Mouse (Mus musculus) stomach, embryonic 15.5 days (tissue): ENCODE measurements around the gene Fus. TPM values are rescaled to one million over a fixed set of nuclear protein-coding genes. Genes with fewer than 3 reads are reported as not detected.

Experiments
- ATAC-seq: fragments of 200-750 bp; cut with Nextera tagmentation; 2 replicates; pipeline ENCODE4 v1.8.0; 2017; ENCODE audit warnings: low read depth, moderate number of reproducible peaks, moderate TSS enrichment; ENCODE audit not compliant: insufficient read depth, low FRiP score
- H3K27ac ChIP-seq: fragments of 300-500 bp; sonication (generic); 2 replicates; pipeline ENCODE4 v1.5.1; 2015; ENCODE audit warnings: mild to moderate bottlenecking, inconsistent platforms
- H3K27me3 ChIP-seq: fragments of 300-500 bp; sonication (generic); replicated peaks from 2 replicates; pipeline ENCODE4 v1.6.1; 2015; ENCODE audit warnings: inconsistent platforms
- H3K36me3 ChIP-seq: fragments of 300-500 bp; sonication (generic); 2 replicates; pipeline ENCODE4 v1.6.1; 2015; ENCODE audit warnings: inconsistent platforms
- H3K4me1 ChIP-seq: fragments of 300-500 bp; sonication (generic); 2 replicates; pipeline ENCODE4 v1.6.1; 2015; ENCODE audit warnings: inconsistent platforms
- H3K4me2 ChIP-seq: fragments of 300-500 bp; sonication (generic); 2 replicates; pipeline ENCODE4 v1.6.1; 2015; ENCODE audit warnings: mild to moderate bottlenecking, inconsistent platforms
- H3K4me3 ChIP-seq: fragments of 300-500 bp; sonication (generic); replicated peaks from 2 replicates; pipeline ENCODE4 v1.5.1; 2015; ENCODE audit warnings: inconsistent platforms
- H3K9ac ChIP-seq: fragments of 300-500 bp; sonication (generic); 2 replicates; pipeline ENCODE4 v1.6.1; 2015; ENCODE audit warnings: inconsistent platforms
- H3K9me3 ChIP-seq: fragments of 300-500 bp; sonication (generic); 2 replicates; pipeline ENCODE4 v1.6.1; 2016; ENCODE audit warnings: inconsistent platforms
- WGBS: fragments of 180-500 bp; shearing (Covaris S2); methylation state at CpG from one replicate; pipeline ENCODE4 v1.1.7; 2015; 5-methylcytosine and 5-hydroxymethylcytosine counted together
- polyA plus RNA-seq: library from polyadenylated mRNA; unstranded; fragments of >200 nt; fragmentation: Nextera tagmentation; extraction: Ambion mirVana; gene quantifications from 2 replicates; pipeline ENCODE4 v1.2.1, GENCODE M21; 2015

The Fus gene
- polyA plus RNA-seq: 367 and 393 TPM in 2 replicates

DNA sequence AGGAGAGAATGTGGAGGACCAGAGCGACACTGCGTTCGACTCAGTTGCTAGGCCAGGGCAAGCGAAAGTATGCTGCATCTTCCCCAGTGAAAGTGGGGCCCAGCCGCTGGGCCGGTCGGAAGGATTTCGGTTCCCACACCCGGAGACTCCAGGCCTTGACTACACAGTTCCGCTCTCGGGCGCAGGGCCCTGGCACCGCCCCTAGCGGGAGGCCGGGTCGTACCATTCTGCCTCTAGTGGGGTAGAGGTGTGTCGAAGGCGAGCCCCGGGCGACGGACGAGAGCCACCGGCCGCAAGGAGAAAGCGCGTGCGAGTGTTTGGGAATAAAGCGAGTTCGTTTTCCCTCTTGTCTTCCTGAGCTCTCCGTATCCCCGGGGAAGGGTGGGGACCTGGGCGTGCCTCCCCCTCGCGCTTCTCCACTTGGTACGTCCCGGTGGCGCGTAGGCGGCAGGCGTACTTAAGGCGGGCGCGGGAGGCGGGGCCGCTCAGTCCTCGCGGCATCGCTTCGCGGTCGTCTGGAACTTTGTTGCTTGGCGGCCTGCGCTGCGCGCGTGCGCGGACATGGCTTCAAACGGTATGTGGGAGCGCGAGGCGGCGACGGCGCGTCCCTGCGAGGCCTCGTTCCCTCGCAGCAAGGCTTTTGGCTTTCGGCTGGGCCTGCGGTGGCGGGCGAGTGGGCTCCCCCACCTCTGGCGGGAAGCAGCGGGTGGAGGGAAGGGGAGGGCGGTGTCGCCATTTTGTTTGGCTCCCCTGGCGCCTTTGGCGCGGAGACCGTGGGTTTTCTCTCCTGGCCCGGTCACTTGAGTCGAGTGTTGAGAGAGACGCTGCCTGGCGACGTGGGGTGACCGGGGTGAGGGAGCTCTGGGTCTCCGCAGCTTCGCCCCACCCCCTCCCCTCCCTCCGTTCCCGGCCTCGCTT, at the start of gene Fus:
Gene Fus, plus strand, starts transcription at position 454 of the 918 bp plus-strand sequence.
- peaks cover 6% of the 10 kb centered on the region for H3K4me1 ChIP-seq
- H3K36me3 ChIP-seq: peaks cover 19% of the 10 kb centered on the region
- H3K27ac ChIP-seq: peak within 1 kb of the TSS; percentile 90
- peak; percentile 94 for ATAC-seq
- peak within 1 kb of the TSS; percentile 91 for H3K9ac ChIP-seq
- H3K4me2 ChIP-seq: peak within 1 kb of the TSS; percentile 79
- H3K4me3 ChIP-seq: peak within 1 kb of the TSS; percentile 67
- no peaks in the 10 kb centered on the region for H3K27me3 ChIP-seq
- H3K9me3 ChIP-seq: no peaks in the 10 kb centered on the region
- under 1% methylated on average over 90 of the region's 92 CpGs for WGBS

DNA sequence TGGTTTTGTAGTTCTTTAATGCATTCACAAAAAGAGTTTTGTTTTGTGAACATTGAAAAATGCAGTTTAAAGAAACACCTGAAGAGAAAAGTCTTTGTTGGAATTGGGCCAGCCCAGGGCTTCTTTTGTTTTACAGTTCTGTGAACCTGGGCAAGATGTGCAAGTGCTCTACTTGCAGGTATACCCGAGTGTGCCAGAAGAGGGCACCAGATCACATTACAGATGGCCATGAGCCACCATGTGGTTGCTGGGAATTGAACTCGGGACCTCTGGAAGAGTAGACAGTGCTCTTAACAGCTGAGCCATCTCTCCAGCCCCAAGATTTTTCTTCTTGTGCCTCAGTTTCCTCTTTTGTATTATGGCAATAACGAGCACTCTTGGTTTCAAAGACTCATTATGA, 49.1 kb upstream of the Fus start:
- 56% methylated on average over 3 of the region's 3 CpGs for WGBS
- no peaks in the 10 kb centered on the region; the same call in 1 of the 2 replicates for H3K4me1 ChIP-seq
- H3K9ac ChIP-seq: no peak overlapping the region
- H3K4me2 ChIP-seq: no peak overlapping the region
- no peak for ATAC-seq
- H3K27me3 ChIP-seq: no peaks in the 10 kb centered on the region
- H3K4me3 ChIP-seq: no peak overlapping the region
- H3K27ac ChIP-seq: no peak overlapping the region
- H3K9me3 ChIP-seq: no peaks in the 10 kb centered on the region
- H3K36me3 ChIP-seq: peaks cover 12% of the 10 kb centered on the region; the same call in 1 of the 2 replicates

DNA sequence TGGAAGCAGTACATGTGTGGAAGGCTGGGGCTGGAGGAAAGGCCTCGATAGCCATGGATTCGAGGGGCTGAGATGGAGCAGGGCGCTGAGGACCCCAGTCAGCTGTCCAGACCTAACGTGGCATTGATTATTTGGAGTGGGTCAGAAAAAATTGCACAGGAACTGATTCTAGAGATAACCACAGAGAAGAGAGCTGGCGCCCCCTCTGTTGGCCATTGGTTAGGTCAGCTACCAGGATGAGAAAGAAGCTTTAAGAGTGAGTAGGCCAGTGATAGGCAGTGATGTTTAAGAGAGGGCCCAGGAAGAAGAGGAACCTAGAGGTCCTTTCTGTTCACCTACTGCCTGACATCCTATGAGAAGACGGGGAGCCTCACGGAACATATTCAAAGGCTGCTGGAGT, 48.0 kb upstream of the Fus start:
- 69% methylated on average over 7 of the region's 7 CpGs for WGBS
- no peak overlapping the region for H3K9ac ChIP-seq
- H3K4me3 ChIP-seq: no peak overlapping the region
- H3K36me3 ChIP-seq: peaks cover 12% of the 10 kb centered on the region; the same call in 1 of the 2 replicates
- ATAC-seq: no peak
- no peak overlapping the region for H3K4me2 ChIP-seq
- no peaks in the 10 kb centered on the region for H3K27me3 ChIP-seq
- no peaks in the 10 kb centered on the region for H3K9me3 ChIP-seq
- H3K4me1 ChIP-seq: peaks cover 3% of the 10 kb centered on the region
- H3K27ac ChIP-seq: no peak overlapping the region

DNA sequence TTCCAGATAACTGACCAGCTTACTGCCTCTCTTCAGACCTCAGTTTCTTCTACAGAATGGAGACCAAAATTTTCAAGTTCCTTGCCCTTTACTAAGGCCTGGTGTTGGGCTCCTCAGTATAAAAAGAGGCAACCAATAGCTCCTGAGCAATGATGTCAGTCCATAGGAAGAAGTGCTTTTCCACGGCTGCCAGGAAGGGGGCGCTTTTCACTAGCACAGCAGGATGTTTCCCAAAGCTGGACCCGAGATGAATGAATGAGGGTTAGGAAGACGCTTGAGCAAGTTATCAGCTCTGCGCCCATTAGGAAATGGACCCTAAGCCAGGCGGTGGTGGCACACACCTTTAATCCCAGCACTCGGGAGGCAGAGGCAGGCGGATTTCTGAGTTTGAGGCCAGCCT, 45.7 kb upstream of the Fus start:
- WGBS: 64% methylated on average over 8 of the region's 8 CpGs
- ATAC-seq: no peak

DNA sequence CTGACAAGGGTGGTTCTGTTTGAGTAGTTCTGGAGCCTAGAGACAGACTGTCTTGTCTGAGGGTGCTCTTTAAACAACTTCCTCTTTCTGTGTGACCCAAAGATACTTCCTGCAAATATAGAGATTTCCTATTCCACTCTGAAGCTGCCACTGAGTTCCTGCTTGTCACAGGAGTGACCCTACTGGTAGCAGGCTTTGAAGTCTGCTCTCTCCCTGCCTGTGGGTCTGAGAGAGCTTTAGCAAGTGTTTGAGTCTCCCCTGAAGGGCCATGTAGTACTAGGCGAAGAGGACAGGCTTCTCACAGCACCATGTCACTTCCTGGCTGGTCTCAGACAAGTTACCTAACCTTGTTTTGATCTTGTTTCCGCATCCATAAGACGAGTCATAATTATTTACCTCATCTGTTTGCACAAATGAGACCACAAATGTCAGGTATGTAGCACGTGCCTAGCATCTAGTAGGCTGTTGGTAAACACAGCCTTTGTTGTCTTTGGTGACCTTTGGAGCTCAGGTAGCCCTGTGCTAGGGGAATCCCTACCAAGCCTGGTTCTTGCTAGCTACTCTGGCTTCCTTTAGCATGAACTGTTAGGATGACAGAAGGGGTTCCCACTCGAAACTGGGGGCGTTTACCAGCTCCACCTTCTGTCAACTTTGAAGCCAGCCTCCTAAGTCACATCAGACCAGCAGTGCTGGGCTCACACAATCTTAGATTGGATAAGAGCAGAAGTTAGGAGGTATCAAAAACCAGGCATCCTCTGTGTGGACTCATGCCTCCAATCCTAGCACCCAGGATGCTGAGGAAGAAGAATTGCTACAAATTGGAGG, 44.6 kb upstream of the Fus start:
- Histone ChIP-seq H3K27me3 (no peaks in the 10 kb centered on the region), H3K4me2 (no peak overlapping the region), H3K36me3 (peaks cover 8% of the 10 kb centered on the region; the same call in 1 of the 2 replicates), H3K4me3 (no peak overlapping the region), H3K4me1 (peaks cover 18% of the 10 kb centered on the region), H3K9ac (no peak overlapping the region), H3K27ac (peak overlapping the region; percentile 78), H3K9me3 (no peaks in the 10 kb centered on the region)
- 59% methylated on average over 6 of the region's 6 CpGs for WGBS
- ATAC-seq: no peak

More for the DNA sequence above, 45.7 kb upstream of the Fus start:
- peaks cover 11% of the 10 kb centered on the region for H3K4me1 ChIP-seq
- peaks cover 8% of the 10 kb centered on the region; the same call in 1 of the 2 replicates for H3K36me3 ChIP-seq
- no peak overlapping the region for H3K27ac ChIP-seq
- H3K27me3 ChIP-seq: no peaks in the 10 kb centered on the region
- no peak overlapping the region for H3K9ac ChIP-seq
- no peak overlapping the region for H3K4me2 ChIP-seq
- H3K9me3 ChIP-seq: no peaks in the 10 kb centered on the region
- no peak overlapping the region for H3K4me3 ChIP-seq

DNA sequence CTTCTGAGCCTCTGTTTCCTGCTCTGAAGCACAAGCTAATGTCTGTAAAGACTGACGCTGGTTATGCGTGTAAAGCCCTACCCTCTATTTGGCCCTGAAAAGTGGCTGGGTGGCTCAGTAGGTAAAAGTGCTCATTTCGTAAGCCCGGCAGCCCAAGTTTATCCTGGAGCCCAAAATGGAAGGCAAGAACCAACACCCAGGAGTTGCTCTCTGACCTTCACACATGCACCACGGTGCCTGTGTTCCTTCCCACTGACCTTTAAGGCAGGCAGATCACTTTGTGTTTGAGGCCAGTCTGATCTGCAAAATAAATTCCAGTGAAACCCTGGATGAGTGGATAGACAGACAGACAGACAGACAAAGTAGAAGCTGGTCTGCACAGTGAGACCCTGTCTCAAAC, 43.5 kb upstream of the Fus start:
- 75% methylated on average over 5 of the region's 5 CpGs for WGBS
- Histone ChIP-seq H3K9ac (no peak overlapping the region), H3K36me3 (peaks cover 8% of the 10 kb centered on the region; the same call in 1 of the 2 replicates), H3K4me3 (no peak overlapping the region), H3K27ac (peak overlapping the region; percentile 78; the same call in 1 of the 2 replicates), H3K4me2 (no peak overlapping the region), H3K27me3 (no peaks in the 10 kb centered on the region), H3K9me3 (no peaks in the 10 kb centered on the region), H3K4me1 (peaks cover 22% of the 10 kb centered on the region)
- ATAC-seq: no peak

DNA sequence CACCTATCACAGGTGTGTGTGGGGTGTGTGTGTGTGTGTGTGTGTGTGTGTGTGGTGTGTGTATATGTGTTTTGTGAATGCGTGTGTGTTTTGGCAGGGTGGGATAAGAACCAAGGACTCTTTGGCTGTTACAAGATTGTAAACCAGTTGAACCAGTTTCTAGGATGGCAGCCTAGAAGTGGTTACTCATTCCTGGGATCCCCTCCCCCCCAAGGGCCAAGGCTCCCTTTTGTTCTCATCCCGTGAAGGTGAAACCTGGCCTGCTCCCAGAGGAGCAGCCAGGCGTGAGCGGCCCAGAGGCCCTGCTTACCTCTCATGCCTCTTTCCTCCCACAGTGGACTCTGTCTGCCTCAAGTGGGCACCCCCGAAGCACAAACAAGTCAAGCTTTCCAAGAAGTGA, 42.0 kb upstream of the Fus start:
- peak; percentile 76 for ATAC-seq
- no peaks in the 10 kb centered on the region for H3K27me3 ChIP-seq
- peak overlapping the region; percentile 93 for H3K27ac ChIP-seq
- H3K4me2 ChIP-seq: no peak overlapping the region
- no peak overlapping the region for H3K4me3 ChIP-seq
- H3K4me1 ChIP-seq: peaks cover 22% of the 10 kb centered on the region
- no peak overlapping the region for H3K9ac ChIP-seq
- H3K9me3 ChIP-seq: no peaks in the 10 kb centered on the region
- WGBS: 66% methylated on average over 5 of the region's 5 CpGs
- peaks cover 8% of the 10 kb centered on the region; the same call in 1 of the 2 replicates for H3K36me3 ChIP-seq

DNA sequence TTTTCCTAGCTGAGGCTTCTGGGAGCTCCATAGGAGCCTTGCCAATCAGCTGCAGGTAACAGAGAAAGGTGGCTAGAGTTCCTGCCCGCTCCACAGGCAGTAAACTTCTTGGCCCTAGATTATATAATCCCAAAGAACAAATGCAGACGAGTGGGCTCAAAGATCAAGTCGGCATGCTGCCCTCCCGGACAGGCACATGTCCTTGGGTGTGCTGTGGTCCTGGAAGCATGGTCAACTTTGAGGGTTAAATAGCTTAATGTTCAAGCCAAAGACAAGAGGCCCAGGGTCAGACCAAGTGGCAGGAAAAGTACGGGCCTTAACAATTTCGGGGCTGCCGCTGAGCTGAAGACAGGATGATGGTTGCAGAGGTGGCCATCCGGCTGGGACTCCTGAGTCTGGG, 41.2 kb upstream of the Fus start:
- Histone ChIP-seq H3K9ac (no peak overlapping the region), H3K36me3 (peaks cover 8% of the 10 kb centered on the region; the same call in 1 of the 2 replicates), H3K4me1 (peaks cover 23% of the 10 kb centered on the region), H3K27me3 (no peaks in the 10 kb centered on the region), H3K4me2 (peak overlapping the region; percentile 20), H3K27ac (peak overlapping the region; percentile 93), H3K9me3 (no peaks in the 10 kb centered on the region), H3K4me3 (no peak overlapping the region)
- no peak for ATAC-seq
- 73% methylated on average over 8 of the region's 8 CpGs for WGBS

DNA sequence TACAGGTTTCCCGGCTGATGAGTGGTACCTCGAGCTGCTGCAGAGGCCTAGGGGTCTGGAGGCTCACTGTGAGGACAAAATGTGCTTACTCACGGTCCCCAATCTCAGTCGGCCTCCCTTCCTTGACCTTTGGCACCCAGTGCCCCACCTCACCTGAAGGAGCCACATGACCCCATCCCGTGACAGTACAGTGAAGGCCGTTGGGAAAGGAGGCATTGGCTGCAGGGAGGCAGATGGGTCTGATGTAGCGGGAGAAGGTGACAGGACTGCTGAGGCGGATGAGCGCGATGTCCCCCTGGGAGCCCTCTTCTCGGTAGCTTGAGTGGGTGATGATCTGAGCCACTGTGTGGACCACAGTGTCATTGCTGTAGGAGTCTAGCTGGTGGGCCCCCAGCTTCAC, 40.4 kb upstream of the Fus start:
- H3K4me2 ChIP-seq: peak overlapping the region; percentile 20
- H3K4me1 ChIP-seq: peaks cover 30% of the 10 kb centered on the region
- peak overlapping the region; percentile 93 for H3K27ac ChIP-seq
- peaks cover 8% of the 10 kb centered on the region; the same call in 1 of the 2 replicates for H3K36me3 ChIP-seq
- whole genome bisulfite sequencing: 74% methylated on average over 11 of the region's 11 CpGs
- H3K4me3 ChIP-seq: no peak overlapping the region
- no peak overlapping the region for H3K9ac ChIP-seq
- no peak for ATAC-seq
- no peaks in the 10 kb centered on the region for H3K27me3 ChIP-seq
- no peaks in the 10 kb centered on the region for H3K9me3 ChIP-seq

DNA sequence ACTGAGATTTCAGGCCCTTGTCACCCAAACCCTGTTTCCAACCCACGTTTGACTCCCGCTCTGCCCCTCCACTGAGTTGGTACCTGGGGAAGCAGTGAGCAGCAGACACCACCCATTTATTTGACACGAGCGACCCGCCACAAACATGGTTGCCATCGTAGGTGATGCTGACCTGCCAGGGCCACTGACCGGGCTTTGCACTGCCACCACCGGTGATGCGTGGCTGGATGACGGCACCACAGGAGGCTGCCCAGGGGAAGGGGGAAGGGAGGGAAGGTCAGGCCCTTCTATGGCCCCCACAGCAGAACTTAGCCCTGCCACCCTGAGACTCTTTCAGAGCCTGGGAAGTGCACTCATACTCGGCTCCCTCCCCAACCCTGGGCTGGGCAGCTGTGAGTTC, 39.5 kb upstream of the Fus start:
- Histone ChIP-seq H3K27ac (peak overlapping the region; percentile 93; the same call in 1 of the 2 replicates), H3K9me3 (no peaks in the 10 kb centered on the region), H3K4me1 (peaks cover 34% of the 10 kb centered on the region), H3K4me3 (peak overlapping the region; percentile 47; the same call in 1 of the 2 replicates), H3K4me2 (peak overlapping the region; percentile 51), H3K27me3 (no peaks in the 10 kb centered on the region), H3K9ac (no peak overlapping the region), H3K36me3 (peaks cover 8% of the 10 kb centered on the region; the same call in 1 of the 2 replicates)
- 77% methylated on average over 11 of the region's 11 CpGs for WGBS
- ATAC-seq: no peak

DNA sequence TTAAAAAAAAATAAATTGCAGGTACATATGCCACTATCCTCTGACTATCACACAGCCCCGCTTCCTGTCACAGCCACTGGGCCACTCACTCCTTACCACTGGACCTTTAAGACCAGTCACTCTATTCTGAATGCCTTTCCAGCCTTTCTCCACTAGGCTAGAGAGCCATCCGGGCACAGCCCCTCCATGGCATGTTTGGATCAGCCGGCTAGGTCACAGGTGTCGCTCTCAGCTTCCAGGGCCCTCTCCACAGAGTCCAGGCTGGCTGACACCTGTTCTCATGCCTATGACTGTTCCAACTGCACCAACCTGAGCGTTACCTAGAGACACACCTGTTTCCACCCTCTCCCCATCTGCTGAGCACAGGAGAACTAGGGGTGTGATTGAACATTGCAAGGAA, 38.7 kb upstream of the Fus start:
- no peak for ATAC-seq
- Histone ChIP-seq H3K4me1 (peaks cover 41% of the 10 kb centered on the region), H3K27ac (peak overlapping the region; percentile 95), H3K9ac (0 out of 2 replicates have a peak overlapping the region, but pooled peaks have one; percentile 46), H3K36me3 (peaks cover 8% of the 10 kb centered on the region; the same call in 1 of the 2 replicates), H3K4me2 (peak overlapping the region; percentile 51), H3K27me3 (no peaks in the 10 kb centered on the region), H3K4me3 (peak overlapping the region; percentile 47), H3K9me3 (no peaks in the 10 kb centered on the region)
- WGBS: 42% methylated on average over 5 of the region's 5 CpGs
